Mouse (Mus musculus): Measurements from ENCODE around the gene Dag1.

Dag1 gene

GRCm38 (mm10) chr9:108185786-108186185 is 78.0 kb downstream of the Dag1 start:
- no peak for DNase-seq (ENCODE audit: low read depth)

- DNase-seq (ENCODE audit: low read depth): no peak
Measured at GRCm38 (mm10) chr9:108183531-108183994, 80.2 kb downstream of the Dag1 start.

- no peak for DNase-seq (ENCODE audit: low read depth)
Measured at GRCm38 (mm10) chr9:108182806-108183506, 80.8 kb downstream of the Dag1 start.

- DNase-seq (ENCODE audit: low read depth): no peak
Measured at GRCm38 (mm10) chr9:108178391-108178790, 85.4 kb downstream of the Dag1 start.

- DNase-seq (ENCODE audit: low read depth): no peak
Measured at GRCm38 (mm10) chr9:108175116-108175838, 88.5 kb downstream of the Dag1 start.

GRCm38 (mm10) chr9:108172777-108173350 is 90.9 kb downstream of the Dag1 start:
- no peak for DNase-seq (ENCODE audit: low read depth)

GRCm38 (mm10) chr9:108169751-108170150 is 94.0 kb downstream of the Dag1 start:
- DNase-seq (ENCODE audit: low read depth): no peak

- DNase-seq (ENCODE audit: low read depth): no peak
Measured at GRCm38 (mm10) chr9:108165143-108165542, 98.6 kb downstream of the Dag1 start.

- DNase-seq (ENCODE audit: low read depth): peak; percentile 82
Measured at GRCm38 (mm10) chr9:108163646-108164284, 100.0 kb downstream of the Dag1 start.

GRCm38 (mm10) chr9:108157891-108158290 is 105.9 kb downstream of the Dag1 start:
- DNase-seq (ENCODE audit: low read depth): no peak

GRCm38 (mm10) chr9:108157451-108157850 is 106.3 kb downstream of the Dag1 start:
- no peak for DNase-seq (ENCODE audit: low read depth)

- no peak for DNase-seq (ENCODE audit: low read depth)
Measured at GRCm38 (mm10) chr9:108156786-108157185, 107.0 kb downstream of the Dag1 start.

- DNase-seq (ENCODE audit: low read depth): no peak
Measured at GRCm38 (mm10) chr9:108154814-108155213, 108.9 kb downstream of the Dag1 start.

Measured in 416B (cell line).